Mouse (Mus musculus): ENCODE data around the gene Utp11. TPM values are rescaled to one million over a fixed set of nuclear protein-coding genes. Genes with fewer than 3 reads are reported as not detected.

Utp11 gene
- polyA plus RNA-seq, 1 experiment from 2014 or later = 42.1 TPM

DNA sequence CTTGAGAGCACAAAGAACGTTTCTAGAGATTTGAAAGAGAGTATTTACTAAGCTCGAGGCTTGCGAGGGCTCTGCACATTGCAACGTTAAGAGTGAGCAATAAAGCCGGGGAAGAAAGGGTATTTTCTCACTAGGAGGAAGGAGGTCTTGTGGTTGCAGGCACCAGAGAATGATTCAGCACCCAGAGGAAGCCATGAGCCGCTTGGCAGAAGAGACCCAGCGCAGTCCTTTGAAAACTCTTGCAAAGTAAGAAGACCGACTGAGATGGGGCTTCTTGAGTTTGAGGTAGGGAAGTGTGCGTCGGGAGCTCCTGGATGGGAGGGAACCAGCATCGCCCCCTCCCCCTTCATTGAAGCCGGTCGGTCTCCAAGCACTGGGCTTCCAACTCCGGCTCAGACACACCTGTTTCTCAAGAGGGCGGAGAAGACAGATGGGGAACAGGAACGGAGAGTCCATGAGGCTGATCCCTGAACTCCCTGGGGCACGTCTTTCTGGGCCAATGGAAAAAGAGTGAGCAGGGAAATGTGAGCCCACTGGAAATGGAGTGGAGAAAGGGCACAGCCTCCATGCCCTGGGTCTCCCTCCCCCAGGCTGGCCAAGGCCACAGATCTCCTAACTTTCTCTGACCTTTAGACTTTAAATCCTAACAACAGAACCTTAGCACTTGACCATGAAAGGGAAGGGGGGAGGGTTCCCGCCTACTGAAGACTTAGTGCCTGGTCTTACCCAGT lies 2.6 kb upstream of the Utp11 start:
- ATAC-seq = no peak
- WGBS = 17% methylated on average over 18 of the region's 18 CpGs
- Histone ChIP-seq H3K4me3 (replicated peaks; ENCODE audit: low read length) (no peak overlapping the region), H3K4me2 (ENCODE audit: low read length) (no peak overlapping the region), H3K36me3 (ENCODE audit: control insufficient read depth, insufficient read depth) (no peaks in the 10 kb centered on the region), H3K27ac (ENCODE audit: low read length) (no peak overlapping the region), H3K27me3 (replicated peaks; ENCODE audit: control insufficient read depth, insufficient read depth, low read length) (peaks cover 15% of the 10 kb centered on the region), H3K9ac (replicated peaks; ENCODE audit: low read depth, low read length) (no peak overlapping the region), H3K9me3 (ENCODE audit: control insufficient read depth, low read length) (no peaks in the 10 kb centered on the region), H3K4me1 (replicated peaks; ENCODE audit: control insufficient read depth, insufficient read depth, low read length) (peaks cover 27% of the 10 kb centered on the region)

DNA sequence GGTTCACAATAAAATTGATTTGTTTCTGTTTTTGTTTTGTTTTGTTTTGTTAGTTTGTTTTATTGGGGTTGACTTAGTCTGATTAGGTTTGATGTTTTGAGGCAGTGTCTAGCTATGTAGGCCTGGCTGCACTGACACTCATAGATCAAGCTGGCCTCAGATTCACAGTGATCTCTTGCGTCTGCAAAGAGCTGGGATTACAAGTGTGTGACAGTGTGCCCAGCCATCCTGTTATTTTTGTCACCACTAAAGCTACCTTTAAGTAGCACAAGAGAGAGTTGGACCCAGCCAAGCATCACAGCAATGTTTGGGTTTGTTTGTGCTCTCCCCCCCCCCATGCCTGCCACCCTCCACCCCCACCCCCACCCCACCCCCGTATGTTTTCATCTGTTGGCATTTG lies 1.2 kb upstream of the Utp11 start:
- no peak overlapping the region for H3K4me2 ChIP-seq (ENCODE audit: low read length)
- no peaks in the 10 kb centered on the region for H3K9me3 ChIP-seq (ENCODE audit: control insufficient read depth, low read length)
- H3K4me3 ChIP-seq (replicated peaks; ENCODE audit: low read length) = no peak overlapping the region
- H3K9ac ChIP-seq (replicated peaks; ENCODE audit: low read depth, low read length) = no peak overlapping the region
- WGBS = 85% methylated on average over 2 of the region's 2 CpGs
- no peaks in the 10 kb centered on the region for H3K36me3 ChIP-seq (ENCODE audit: control insufficient read depth, insufficient read depth)
- no peak overlapping the region for H3K27ac ChIP-seq (ENCODE audit: low read length)
- H3K27me3 ChIP-seq (replicated peaks; ENCODE audit: control insufficient read depth, insufficient read depth, low read length) = peaks cover 11% of the 10 kb centered on the region
- no peak for ATAC-seq
- peaks cover 15% of the 10 kb centered on the region for H3K4me1 ChIP-seq (replicated peaks; ENCODE audit: control insufficient read depth, insufficient read depth, low read length)

DNA sequence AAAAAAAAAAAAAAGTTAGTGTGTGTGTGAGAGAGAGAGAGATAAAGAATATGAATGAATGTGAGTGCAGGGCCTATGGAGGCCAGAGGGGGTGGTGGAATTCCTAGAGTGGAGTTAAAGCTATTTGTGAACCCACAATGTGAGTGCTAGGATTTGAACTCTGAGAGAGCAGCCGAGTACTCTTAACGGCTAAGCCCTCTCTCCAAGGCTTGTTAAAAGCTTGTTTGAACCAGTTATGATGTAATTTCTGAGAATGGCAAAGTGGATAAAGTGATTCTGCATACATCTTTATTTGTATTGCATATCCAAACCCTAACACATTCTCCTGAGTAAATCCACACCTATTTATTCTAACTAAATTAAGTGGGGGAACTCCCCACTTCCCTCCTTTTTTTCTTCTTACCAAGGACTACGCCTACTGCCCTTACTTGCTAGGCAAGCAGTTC lies 961 bp downstream of the Utp11 start:
- peak overlapping the region; percentile 94 for H3K4me3 ChIP-seq (replicated peaks; ENCODE audit: low read length)
- peak overlapping the region; percentile 91 for H3K9ac ChIP-seq (replicated peaks; ENCODE audit: low read depth, low read length)
- peak overlapping the region; percentile 84 for H3K4me2 ChIP-seq (ENCODE audit: low read length)
- no peak for ATAC-seq
- H3K27ac ChIP-seq (ENCODE audit: low read length) = no peak overlapping the region
- peaks cover 15% of the 10 kb centered on the region for H3K4me1 ChIP-seq (replicated peaks; ENCODE audit: control insufficient read depth, insufficient read depth, low read length)
- 65% methylated on average over 3 of the region's 3 CpGs for WGBS
- peaks cover 11% of the 10 kb centered on the region for H3K27me3 ChIP-seq (replicated peaks; ENCODE audit: control insufficient read depth, insufficient read depth, low read length)
- no peaks in the 10 kb centered on the region for H3K9me3 ChIP-seq (ENCODE audit: control insufficient read depth, low read length)
- H3K36me3 ChIP-seq (ENCODE audit: control insufficient read depth, insufficient read depth) = no peaks in the 10 kb centered on the region

DNA sequence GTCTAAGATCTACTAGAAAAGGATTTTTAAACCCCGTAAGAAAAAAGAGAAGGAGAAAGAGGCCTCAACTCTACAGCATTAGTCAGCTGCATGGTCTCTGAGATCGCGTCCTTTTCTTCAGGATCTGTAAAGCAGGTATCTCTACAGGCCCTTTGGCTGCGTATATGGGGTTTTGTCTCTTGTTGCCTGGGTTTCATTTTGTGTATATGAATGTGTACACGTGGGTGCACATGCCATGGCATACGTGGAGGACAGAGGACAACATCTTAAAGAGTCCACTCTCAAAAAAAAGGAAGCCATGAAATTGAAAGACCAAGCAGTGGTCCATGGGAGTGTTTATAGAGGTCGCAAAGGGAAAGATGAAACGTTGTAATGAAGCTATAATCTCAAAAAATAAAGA lies 1.9 kb downstream of the Utp11 start:
- ATAC-seq = no peak
- no peak overlapping the region for H3K4me2 ChIP-seq (ENCODE audit: low read length)
- no peak overlapping the region for H3K27ac ChIP-seq (ENCODE audit: low read length)
- H3K36me3 ChIP-seq (ENCODE audit: control insufficient read depth, insufficient read depth) = 0 out of 2 replicates have a peak, but pooled peaks cover 2% of the 10 kb centered on the region
- H3K9me3 ChIP-seq (ENCODE audit: control insufficient read depth, low read length) = no peaks in the 10 kb centered on the region
- 90% methylated on average over 8 of the region's 8 CpGs for WGBS
- no peak overlapping the region for H3K4me3 ChIP-seq (replicated peaks; ENCODE audit: low read length)
- H3K27me3 ChIP-seq (replicated peaks; ENCODE audit: control insufficient read depth, insufficient read depth, low read length) = peaks cover 11% of the 10 kb centered on the region
- H3K9ac ChIP-seq (replicated peaks; ENCODE audit: low read depth, low read length) = no peak overlapping the region
- peaks cover 15% of the 10 kb centered on the region for H3K4me1 ChIP-seq (replicated peaks; ENCODE audit: control insufficient read depth, insufficient read depth, low read length)

DNA sequence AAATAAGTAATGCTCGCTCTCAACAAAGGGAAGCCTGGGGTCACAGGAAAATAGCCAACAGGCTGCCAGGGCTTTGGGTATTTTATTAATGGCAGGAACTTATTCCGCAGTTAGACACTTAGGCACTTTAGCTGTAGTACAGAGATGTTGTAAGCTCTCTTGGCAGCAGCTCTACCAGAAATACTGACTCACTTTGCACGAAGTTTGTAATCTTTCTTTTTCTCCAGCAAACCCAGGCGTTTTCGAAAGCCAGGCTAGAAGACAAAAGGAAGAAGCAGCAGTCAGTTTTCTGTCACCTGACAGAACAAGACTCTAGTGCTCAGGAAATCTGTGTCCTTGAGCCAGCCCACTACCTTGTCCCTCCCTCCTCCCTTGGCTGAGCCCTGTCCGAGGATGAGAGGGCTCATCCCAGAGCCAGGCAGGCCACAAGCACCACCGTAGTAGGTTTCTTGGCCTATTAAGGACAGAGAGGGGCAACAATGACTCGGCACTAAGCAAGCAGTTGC lies 7.5 kb downstream of the Utp11 start:
- H3K9ac ChIP-seq (replicated peaks; ENCODE audit: low read depth, low read length) = no peak overlapping the region
- peaks cover 15% of the 10 kb centered on the region for H3K36me3 ChIP-seq (ENCODE audit: control insufficient read depth, insufficient read depth)

DNA sequence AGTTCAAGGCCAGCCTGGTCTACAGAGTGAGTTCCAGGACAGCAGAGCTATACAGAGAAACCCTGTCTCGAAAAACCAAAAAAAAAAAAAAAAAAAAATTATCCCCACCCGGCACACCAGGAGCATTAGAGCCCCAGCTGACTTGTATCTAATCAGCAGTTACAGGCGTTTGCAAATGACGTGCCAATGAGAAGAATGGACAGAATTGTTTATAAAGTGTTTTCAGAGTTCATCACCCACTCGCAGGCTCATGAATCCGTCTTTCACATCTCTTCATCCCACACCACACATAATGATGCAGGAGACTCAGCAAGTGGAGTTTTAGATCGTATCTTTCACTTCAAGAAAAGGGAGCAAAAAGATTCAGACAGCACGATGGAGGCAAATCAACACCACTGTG lies 7.9 kb downstream of the Utp11 start:
- H3K36me3 ChIP-seq (ENCODE audit: control insufficient read depth, insufficient read depth) = peaks cover 15% of the 10 kb centered on the region
- no peaks in the 10 kb centered on the region for H3K4me1 ChIP-seq (replicated peaks; ENCODE audit: control insufficient read depth, insufficient read depth, low read length)

More for the DNA sequence above, 7.5 kb downstream of the Utp11 start:
- H3K4me2 ChIP-seq (ENCODE audit: low read length) = no peak overlapping the region
- WGBS = 88% methylated on average over 8 of the region's 8 CpGs
- no peaks in the 10 kb centered on the region for H3K9me3 ChIP-seq (ENCODE audit: control insufficient read depth, low read length)
- no peak overlapping the region for H3K4me3 ChIP-seq (replicated peaks; ENCODE audit: low read length)
- H3K27me3 ChIP-seq (replicated peaks; ENCODE audit: control insufficient read depth, insufficient read depth, low read length) = no peaks in the 10 kb centered on the region
- H3K27ac ChIP-seq (ENCODE audit: low read length) = no peak overlapping the region
- H3K4me1 ChIP-seq (replicated peaks; ENCODE audit: control insufficient read depth, insufficient read depth, low read length) = no peaks in the 10 kb centered on the region
- no peak for ATAC-seq

DNA sequence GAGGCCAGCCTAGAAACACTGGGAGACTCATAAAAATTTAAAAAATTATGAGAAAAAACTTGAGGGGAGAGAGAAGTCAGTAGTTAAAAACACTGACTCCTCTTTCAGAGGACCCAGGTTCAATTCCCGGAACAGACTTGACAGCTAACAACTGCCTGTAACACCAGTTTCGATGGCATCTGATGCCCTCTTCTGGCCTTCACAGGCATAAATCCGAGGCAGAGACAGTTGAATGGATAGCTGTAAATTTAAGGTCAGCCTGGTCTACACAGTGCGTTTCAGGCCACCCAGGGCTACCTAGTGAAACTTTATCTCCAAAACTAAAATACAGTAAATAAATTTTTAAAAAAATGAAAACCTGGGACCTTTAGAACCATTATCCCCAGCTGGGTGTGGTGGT lies 8.4 kb downstream of the Utp11 start:
- no peak overlapping the region for H3K4me3 ChIP-seq (replicated peaks; ENCODE audit: low read length)
- peaks cover 15% of the 10 kb centered on the region for H3K36me3 ChIP-seq (ENCODE audit: control insufficient read depth, insufficient read depth)
- H3K27ac ChIP-seq (ENCODE audit: low read length) = no peak overlapping the region
- H3K9me3 ChIP-seq (ENCODE audit: control insufficient read depth, low read length) = no peaks in the 10 kb centered on the region
- no peaks in the 10 kb centered on the region for H3K4me1 ChIP-seq (replicated peaks; ENCODE audit: control insufficient read depth, insufficient read depth, low read length)
- no peak overlapping the region for H3K9ac ChIP-seq (replicated peaks; ENCODE audit: low read depth, low read length)
- 80% methylated on average over 4 of the region's 4 CpGs for WGBS
- no peak for ATAC-seq
- H3K4me2 ChIP-seq (ENCODE audit: low read length) = no peak overlapping the region
- no peaks in the 10 kb centered on the region for H3K27me3 ChIP-seq (replicated peaks; ENCODE audit: control insufficient read depth, insufficient read depth, low read length)

More for the DNA sequence above, 7.9 kb downstream of the Utp11 start:
- WGBS = 91% methylated on average over 8 of the region's 8 CpGs
- H3K9me3 ChIP-seq (ENCODE audit: control insufficient read depth, low read length) = no peaks in the 10 kb centered on the region
- H3K27ac ChIP-seq (ENCODE audit: low read length) = no peak overlapping the region
- H3K9ac ChIP-seq (replicated peaks; ENCODE audit: low read depth, low read length) = no peak overlapping the region
- ATAC-seq = no peak
- no peak overlapping the region for H3K4me3 ChIP-seq (replicated peaks; ENCODE audit: low read length)
- no peaks in the 10 kb centered on the region for H3K27me3 ChIP-seq (replicated peaks; ENCODE audit: control insufficient read depth, insufficient read depth, low read length)
- no peak overlapping the region for H3K4me2 ChIP-seq (ENCODE audit: low read length)

DNA sequence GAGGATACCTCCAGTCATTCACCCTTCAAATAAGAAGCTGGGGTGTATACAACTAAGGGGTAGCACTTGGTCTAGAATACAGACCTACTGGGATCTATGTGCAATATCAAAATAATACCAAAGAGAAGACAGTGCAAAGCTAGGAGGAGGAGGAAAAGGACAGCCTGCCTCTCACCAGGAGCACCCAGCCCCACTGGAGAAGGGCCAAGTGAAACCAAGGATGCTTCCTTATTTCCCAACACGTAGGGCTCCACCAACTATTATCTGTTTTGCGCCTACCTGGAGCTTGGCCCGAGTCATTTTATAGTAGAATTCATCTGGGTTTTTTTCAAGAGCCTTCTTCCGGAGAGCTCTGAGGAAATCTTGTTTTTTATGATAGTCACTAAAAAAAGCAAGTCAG lies 9.9 kb downstream of the Utp11 start:
- Histone ChIP-seq H3K4me3 (replicated peaks; ENCODE audit: low read length) (no peak overlapping the region), H3K9me3 (ENCODE audit: control insufficient read depth, low read length) (no peaks in the 10 kb centered on the region), H3K27me3 (replicated peaks; ENCODE audit: control insufficient read depth, insufficient read depth, low read length) (no peaks in the 10 kb centered on the region), H3K36me3 (ENCODE audit: control insufficient read depth, insufficient read depth) (peaks cover 23% of the 10 kb centered on the region), H3K27ac (ENCODE audit: low read length) (no peak overlapping the region), H3K4me1 (replicated peaks; ENCODE audit: control insufficient read depth, insufficient read depth, low read length) (no peaks in the 10 kb centered on the region), H3K9ac (replicated peaks; ENCODE audit: low read depth, low read length) (no peak overlapping the region), H3K4me2 (ENCODE audit: low read length) (no peak overlapping the region)
- ATAC-seq = no peak
- WGBS = 91% methylated on average over 4 of the region's 4 CpGs

DNA sequence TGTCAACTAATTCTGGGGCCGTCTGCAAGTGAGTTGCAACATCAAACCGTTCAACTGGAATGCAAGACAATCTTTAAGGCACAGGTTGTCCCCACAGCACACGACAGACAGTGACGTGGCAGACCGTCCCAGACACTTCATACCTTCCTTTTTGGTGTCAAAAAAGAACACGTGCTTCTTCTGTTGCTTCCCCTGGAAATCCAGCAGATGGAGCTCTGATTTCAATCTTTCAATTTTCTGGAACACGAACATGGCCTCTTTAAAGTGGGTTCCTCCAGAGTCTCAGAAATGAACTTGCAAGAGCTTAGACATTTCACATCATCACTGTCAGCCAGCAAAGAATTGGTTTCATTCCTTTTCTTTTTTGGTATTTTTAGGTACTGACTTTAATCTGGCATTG lies 11.1 kb downstream of the Utp11 start:
- WGBS = 42% methylated on average over 7 of the region's 7 CpGs
- no peaks in the 10 kb centered on the region for H3K9me3 ChIP-seq (ENCODE audit: control insufficient read depth, low read length)
- no peak overlapping the region for H3K27ac ChIP-seq (ENCODE audit: low read length)
- H3K27me3 ChIP-seq (replicated peaks; ENCODE audit: control insufficient read depth, insufficient read depth, low read length) = no peaks in the 10 kb centered on the region
- no peak overlapping the region for H3K4me3 ChIP-seq (replicated peaks; ENCODE audit: low read length)
- H3K4me2 ChIP-seq (ENCODE audit: low read length) = no peak overlapping the region
- peaks cover 23% of the 10 kb centered on the region for H3K36me3 ChIP-seq (ENCODE audit: control insufficient read depth, insufficient read depth)
- no peak overlapping the region for H3K9ac ChIP-seq (replicated peaks; ENCODE audit: low read depth, low read length)
- ATAC-seq = no peak
- H3K4me1 ChIP-seq (replicated peaks; ENCODE audit: control insufficient read depth, insufficient read depth, low read length) = no peaks in the 10 kb centered on the region
